16 mouse cellular contexts compared by ENCODE assay signal in the genomic region with DNA sequence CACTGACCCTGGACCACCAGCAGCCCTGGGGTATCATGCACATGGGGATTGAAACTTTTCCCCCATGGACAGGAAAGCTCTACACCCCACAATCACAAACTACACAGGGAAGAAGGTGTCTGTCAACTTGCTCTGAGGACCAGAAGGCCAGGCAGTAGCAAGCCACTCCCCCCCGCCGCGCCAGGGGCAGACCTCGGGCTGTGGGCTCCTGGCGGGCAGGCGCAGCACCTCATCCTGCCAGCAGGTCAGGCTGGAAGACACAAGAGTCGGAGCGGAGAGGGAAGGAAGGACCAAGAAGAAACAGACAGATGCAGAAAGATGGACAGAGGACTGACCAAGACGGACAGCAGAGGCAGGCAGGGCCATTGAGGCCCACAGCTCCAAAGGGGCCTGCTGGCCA. TPM values are rescaled to one million over a fixed set of nuclear protein-coding genes. Genes with fewer than 3 reads are reported as not detected.
"Had no signal": no experiment of that assay in that cellular context is flagged by ENCODE, and none has a peak within 500 bp of the region (broad histone marks: within the 10 kb centered on the region; RNA-seq: fewer than 3 reads in every experiment).

No protein-coding gene starts in this region.

- H3K9ac ChIP-seq: liver, embryonic 15.5 days; liver, postnatal 0 days; lung, embryonic 15.5 days; midbrain, embryonic 13.5 days; midbrain, embryonic 15.5 days; neural tube, embryonic 12.5 days had no signal

- H3K27me3 ChIP-seq: liver, embryonic 15.5 days; lung, embryonic 15.5 days; midbrain, embryonic 13.5 days; midbrain, embryonic 15.5 days; neural tube, embryonic 12.5 days had no signal

- H3K4me1 ChIP-seq: liver, embryonic 15.5 days; lung, embryonic 15.5 days; megakaryocyte, embryonic 14.5 days had no signal

- H3K4me2 ChIP-seq: liver, embryonic 15.5 days; lung, embryonic 15.5 days; midbrain, embryonic 13.5 days; midbrain, embryonic 15.5 days; neural tube, embryonic 12.5 days had no signal

- H3K27ac ChIP-seq: liver, embryonic 15.5 days; lung, embryonic 15.5 days; macrophage; midbrain, embryonic 13.5 days; midbrain, embryonic 15.5 days; neural tube, embryonic 12.5 days had no signal

- ATAC-seq: liver, postnatal 0 days; lung, postnatal 0 days; midbrain, embryonic 13.5 days; midbrain, embryonic 15.5 days had no signal

- H3K4me3 ChIP-seq: liver, embryonic 15.5 days; lung, embryonic 15.5 days; midbrain, embryonic 13.5 days; midbrain, embryonic 15.5 days; neural tube, embryonic 12.5 days had no signal

- DNase-seq: liver, postnatal 0 days; lung, adult 2 months; lung, postnatal 14 days; lung, postnatal 36 days; right cerebral cortex, postnatal 14 days; thymus, adult 18-20 months; thymus, postnatal 14 days; thymus, postnatal 36 days had no signal

- H3K9me3 ChIP-seq: liver, embryonic 15.5 days; lung, embryonic 15.5 days; midbrain, embryonic 13.5 days; midbrain, embryonic 15.5 days; neural tube, embryonic 12.5 days had no signal

RNA-seq across cellular contexts. Expression of a gene that starts 47.3 kb away (rescaled TPM):
- polyA plus RNA-seq: lung, postnatal 0 days; macrophage had no signal
